Mouse (Mus musculus): ENCODE data around the gene Adra1b.

DNA sequence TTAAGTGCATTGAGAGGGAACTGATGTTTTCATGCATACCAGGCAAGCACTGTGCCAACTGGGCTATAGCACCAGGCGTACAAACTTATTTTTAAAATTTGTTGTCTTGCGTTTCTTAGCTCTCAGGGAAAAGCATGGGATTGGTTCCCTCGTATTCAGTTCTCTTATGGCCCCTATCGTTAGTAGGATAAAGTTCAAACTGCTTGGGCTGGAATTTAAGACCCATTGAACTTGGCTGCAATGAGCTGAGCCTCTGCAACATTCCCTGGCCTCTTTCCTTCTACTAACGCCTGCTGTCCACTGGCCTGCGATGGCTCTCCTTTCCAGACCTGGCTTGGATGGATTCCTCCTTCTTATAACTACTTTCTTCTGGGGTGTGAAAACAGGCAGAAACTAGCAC, 110.6 kb downstream of the Adra1b start:
- TF ChIP-seq CTCF (IDR thresholded peaks at IDR 0.05; ENCODE audit: extremely low read depth, insufficient read depth, low read length): no peak
- TF ChIP-seq POLR2A (IDR thresholded peaks at IDR 0.05; ENCODE audit: extremely low read depth, insufficient read depth, low read length): no peak

Data from cortical plate, adult 2 months (tissue).